Mouse (Mus musculus) ES-E14 (cell line): ENCODE results near the gene Daw1.

ENCODE experiments used
- HCFC1 ChIP-seq: IDR thresholded peaks from 2 replicates; pipeline ENCODE4 v1.6.1; 2012; ENCODE audit warnings: low read length, inconsistent platforms, borderline replicate concordance; ENCODE audit not compliant: insufficient read depth
- MAFK ChIP-seq: IDR thresholded peaks from 2 replicates; pipeline ENCODE4 v1.6.1; 2014; ENCODE audit warnings: mild to moderate bottlenecking, low read depth, low read length, inconsistent platforms; ENCODE audit not compliant: insufficient read depth

DNA sequence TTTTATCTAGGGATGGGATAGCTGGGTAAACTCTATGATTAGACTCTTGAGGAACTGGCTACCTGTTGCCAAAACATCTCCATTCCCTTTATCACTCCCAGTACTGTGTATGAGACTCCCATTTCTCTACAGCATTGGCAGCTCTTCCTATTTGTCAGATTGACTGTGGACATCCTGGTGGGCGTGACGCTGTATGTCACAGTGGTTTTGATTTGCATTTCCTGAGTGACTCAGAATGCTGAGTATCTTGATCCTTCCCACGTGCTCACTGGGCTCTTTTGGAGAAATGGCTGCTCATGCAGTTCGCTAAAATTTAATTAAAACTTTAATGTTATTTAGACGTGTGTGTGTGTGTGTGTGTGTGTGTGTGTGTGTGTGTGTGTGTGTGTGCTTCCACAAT, 47.8 kb upstream of the Daw1 start:
- no peak for TF ChIP-seq HCFC1
- no peak for TF ChIP-seq MAFK
